Mouse (Mus musculus) E14TG2a.4 (cell line): ENCODE results near the gene Wdtc1.
A peak's percentile ranks its signal among the peaks of the same experiment; 100 is the strongest.

Experiments used
- H3K27me3 ChIP-seq: 2 replicates; pipeline ENCODE4 v1.6.1; 2014; ENCODE audit warnings: low read length, control low read depth; ENCODE audit not compliant: insufficient read depth
- H3K36me3 ChIP-seq: 2 replicates; pipeline ENCODE4 v1.6.1; 2014; ENCODE audit warnings: low read length, control low read depth; ENCODE audit not compliant: insufficient read depth
- H3K4me1 ChIP-seq: replicated peaks from 2 replicates; pipeline ENCODE4 v1.6.1; 2014; ENCODE audit warnings: low read depth, low read length, control low read depth
- H3K4me3 ChIP-seq: replicated peaks from 2 replicates; pipeline ENCODE4 v1.5.1; 2014; ENCODE audit warnings: mild to moderate bottlenecking, low read length
- H3K9me3 ChIP-seq: 2 replicates; pipeline ENCODE4 v1.6.1; 2014; ENCODE audit warnings: low read length, control low read depth
- CTCF ChIP-seq: conservative IDR thresholded peaks from 2 replicates; pipeline ENCODE4 v1.5.1; 2014; ENCODE audit warnings: low read length
- NANOG ChIP-seq: IDR thresholded peaks from 2 replicates; pipeline ENCODE4 v1.6.1; 2014; ENCODE audit warnings: borderline replicate concordance, low read length, mixed read lengths
- POU5F1 ChIP-seq: IDR thresholded peaks from 2 replicates; pipeline ENCODE4 v1.6.1; 2014; ENCODE audit warnings: low read length, borderline replicate concordance

Wdtc1 gene

DNA sequence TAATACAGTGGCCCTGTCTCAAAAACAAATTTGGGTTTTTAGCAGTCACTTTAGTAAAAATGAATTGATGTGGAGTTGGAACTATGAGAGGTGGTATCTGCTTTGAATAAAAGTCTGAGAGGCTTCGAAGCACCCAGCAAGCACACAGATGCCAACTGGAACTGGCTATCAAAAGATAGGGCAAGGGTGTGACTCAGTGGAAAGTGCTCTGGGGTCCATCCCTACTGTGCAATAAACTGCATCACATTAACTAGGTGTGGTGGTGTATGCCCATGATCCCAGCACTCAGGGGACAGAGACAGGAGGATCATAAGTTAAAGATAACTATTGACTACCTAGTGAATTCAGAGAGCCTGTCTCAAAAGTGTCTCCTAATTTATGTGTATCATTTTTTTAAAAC is 62.0 kb downstream of the Wdtc1 start:
- peaks cover 49% of the 10 kb centered on the region for H3K36me3 ChIP-seq
- H3K27me3 ChIP-seq = no peaks in the 10 kb centered on the region
- no peaks in the 10 kb centered on the region for H3K9me3 ChIP-seq
- TF ChIP-seq CTCF = no peak
- TF ChIP-seq POU5F1 = no peak
- TF ChIP-seq NANOG = no peak
- peaks cover 50% of the 10 kb centered on the region for H3K4me1 ChIP-seq
- H3K4me3 ChIP-seq = no peak overlapping the region

DNA sequence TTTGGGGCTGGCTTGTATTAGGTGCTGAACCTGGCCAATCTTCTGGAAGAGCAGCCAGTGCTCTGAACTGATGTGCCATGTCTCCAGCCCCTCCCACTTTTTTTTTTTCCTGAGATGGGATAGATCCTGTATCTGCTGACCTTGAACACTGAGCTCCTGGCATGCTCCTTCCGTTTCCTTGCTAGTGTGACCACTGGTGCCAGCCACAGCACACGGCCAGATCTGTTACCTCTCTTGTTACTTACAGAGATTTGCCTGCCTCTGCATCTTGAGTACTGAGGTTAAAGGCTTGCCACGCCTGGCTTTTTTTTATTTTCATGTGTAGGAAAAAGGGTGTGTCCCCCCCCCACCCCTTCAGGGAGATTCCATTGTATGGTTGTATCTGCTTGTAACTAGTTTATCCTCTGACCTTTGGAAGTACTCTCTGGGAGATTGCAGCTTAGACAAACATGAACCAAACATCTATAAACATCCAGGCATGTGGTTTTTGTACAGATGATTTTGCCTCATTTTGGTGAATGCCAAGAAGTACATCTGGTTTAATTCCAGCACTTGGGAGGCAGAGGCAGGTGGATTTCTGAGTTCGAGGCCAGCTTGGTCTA is 66.7 kb downstream of the Wdtc1 start:
- Histone ChIP-seq H3K27me3 (no peaks in the 10 kb centered on the region), H3K4me1 (peaks cover 53% of the 10 kb centered on the region), H3K9me3 (no peaks in the 10 kb centered on the region), H3K4me3 (no peak overlapping the region), H3K36me3 (peaks cover 6% of the 10 kb centered on the region)
- no peak for TF ChIP-seq POU5F1
- TF ChIP-seq CTCF = no peak
- TF ChIP-seq NANOG = no peak

GRCm38 (mm10) chr4:133285950-133286349 is 67.3 kb downstream of the Wdtc1 start:
- peaks cover 2% of the 10 kb centered on the region for H3K36me3 ChIP-seq
- H3K27me3 ChIP-seq = no peaks in the 10 kb centered on the region
- H3K4me3 ChIP-seq = no peak overlapping the region
- peaks cover 53% of the 10 kb centered on the region for H3K4me1 ChIP-seq
- no peaks in the 10 kb centered on the region for H3K9me3 ChIP-seq
- TF ChIP-seq CTCF (no peak), POU5F1 (no peak), NANOG (no peak)

DNA sequence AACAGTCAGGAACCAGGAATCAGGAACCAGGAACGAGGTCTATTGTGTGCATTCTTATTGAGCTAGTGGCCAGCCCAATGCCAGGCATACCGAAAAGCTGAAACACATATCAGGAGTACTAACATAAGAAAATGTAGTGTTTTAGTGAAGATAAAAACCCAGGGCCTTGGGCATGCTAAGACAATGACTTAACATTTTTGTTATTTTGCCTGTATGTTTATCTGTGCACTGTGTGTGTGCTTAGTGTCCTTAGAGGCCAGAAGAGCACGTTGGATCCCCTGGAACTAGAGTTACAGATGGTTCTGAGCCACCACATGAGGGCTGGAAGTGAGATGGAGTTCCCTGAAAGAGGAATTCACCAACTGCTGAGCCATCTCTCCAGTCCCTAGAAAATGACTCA is 68.0 kb downstream of the Wdtc1 start:
- no peaks in the 10 kb centered on the region for H3K36me3 ChIP-seq
- peaks cover 53% of the 10 kb centered on the region for H3K4me1 ChIP-seq
- H3K9me3 ChIP-seq = no peaks in the 10 kb centered on the region
- no peak overlapping the region for H3K4me3 ChIP-seq
- no peaks in the 10 kb centered on the region for H3K27me3 ChIP-seq
- TF ChIP-seq CTCF = no peak
- no peak for TF ChIP-seq POU5F1
- no peak for TF ChIP-seq NANOG

DNA sequence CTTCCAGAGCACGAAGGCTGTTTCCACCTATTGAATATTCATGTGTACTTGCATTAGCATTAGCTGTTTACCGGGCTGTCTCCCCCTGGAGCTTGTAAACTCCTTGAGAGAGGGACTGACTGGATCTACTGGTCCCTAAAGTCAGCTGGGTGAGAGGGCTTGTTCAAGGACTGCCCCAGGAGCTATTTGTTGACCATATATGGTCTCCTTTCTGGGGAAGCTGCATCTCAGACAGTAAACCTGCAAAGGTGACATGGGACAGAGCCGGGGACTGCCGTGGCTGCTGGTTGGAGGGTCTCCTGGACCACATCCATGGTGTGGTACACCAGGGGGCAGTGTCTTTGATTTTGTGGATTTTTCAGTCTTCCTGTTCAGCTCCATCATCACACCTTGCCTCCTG is 70.6 kb downstream of the Wdtc1 start:
- Histone ChIP-seq H3K36me3 (no peaks in the 10 kb centered on the region), H3K9me3 (no peaks in the 10 kb centered on the region), H3K27me3 (no peaks in the 10 kb centered on the region), H3K4me1 (peaks cover 60% of the 10 kb centered on the region), H3K4me3 (no peak overlapping the region)
- TF ChIP-seq POU5F1 (no peak), NANOG (no peak), CTCF (no peak)

- H3K27me3 ChIP-seq = no peaks in the 10 kb centered on the region
- TF ChIP-seq NANOG (no peak), POU5F1 (no peak), CTCF (no peak)
- H3K36me3 ChIP-seq = no peaks in the 10 kb centered on the region
- no peak overlapping the region for H3K4me3 ChIP-seq
- peaks cover 56% of the 10 kb centered on the region for H3K4me1 ChIP-seq
- H3K9me3 ChIP-seq = no peaks in the 10 kb centered on the region
Measured at GRCm38 (mm10) chr4:133281951-133282481, 71.3 kb downstream of the Wdtc1 start.

GRCm38 (mm10) chr4:133281513-133281912 is 71.8 kb downstream of the Wdtc1 start:
- H3K36me3 ChIP-seq = no peaks in the 10 kb centered on the region
- no peaks in the 10 kb centered on the region for H3K27me3 ChIP-seq
- TF ChIP-seq NANOG (no peak), POU5F1 (no peak), CTCF (no peak)
- peaks cover 57% of the 10 kb centered on the region for H3K4me1 ChIP-seq
- H3K4me3 ChIP-seq = no peak overlapping the region
- H3K9me3 ChIP-seq = no peaks in the 10 kb centered on the region

GRCm38 (mm10) chr4:133278482-133278881 is 74.8 kb downstream of the Wdtc1 start:
- TF ChIP-seq POU5F1 = no peak
- TF ChIP-seq NANOG = no peak
- TF ChIP-seq CTCF = no peak
- peak overlapping the region; percentile 99 for H3K4me3 ChIP-seq
- no peaks in the 10 kb centered on the region for H3K27me3 ChIP-seq
- H3K36me3 ChIP-seq = peaks cover 23% of the 10 kb centered on the region
- no peaks in the 10 kb centered on the region for H3K9me3 ChIP-seq
- H3K4me1 ChIP-seq = peaks cover 60% of the 10 kb centered on the region

GRCm38 (mm10) chr4:133278067-133278466 is 75.2 kb downstream of the Wdtc1 start:
- TF ChIP-seq POU5F1 = no peak
- no peak for TF ChIP-seq CTCF
- no peak for TF ChIP-seq NANOG
- H3K4me3 ChIP-seq = peak overlapping the region; percentile 99
- no peaks in the 10 kb centered on the region for H3K9me3 ChIP-seq
- peaks cover 23% of the 10 kb centered on the region for H3K36me3 ChIP-seq
- no peaks in the 10 kb centered on the region for H3K27me3 ChIP-seq
- H3K4me1 ChIP-seq = peaks cover 56% of the 10 kb centered on the region
